In the genomic region with DNA sequence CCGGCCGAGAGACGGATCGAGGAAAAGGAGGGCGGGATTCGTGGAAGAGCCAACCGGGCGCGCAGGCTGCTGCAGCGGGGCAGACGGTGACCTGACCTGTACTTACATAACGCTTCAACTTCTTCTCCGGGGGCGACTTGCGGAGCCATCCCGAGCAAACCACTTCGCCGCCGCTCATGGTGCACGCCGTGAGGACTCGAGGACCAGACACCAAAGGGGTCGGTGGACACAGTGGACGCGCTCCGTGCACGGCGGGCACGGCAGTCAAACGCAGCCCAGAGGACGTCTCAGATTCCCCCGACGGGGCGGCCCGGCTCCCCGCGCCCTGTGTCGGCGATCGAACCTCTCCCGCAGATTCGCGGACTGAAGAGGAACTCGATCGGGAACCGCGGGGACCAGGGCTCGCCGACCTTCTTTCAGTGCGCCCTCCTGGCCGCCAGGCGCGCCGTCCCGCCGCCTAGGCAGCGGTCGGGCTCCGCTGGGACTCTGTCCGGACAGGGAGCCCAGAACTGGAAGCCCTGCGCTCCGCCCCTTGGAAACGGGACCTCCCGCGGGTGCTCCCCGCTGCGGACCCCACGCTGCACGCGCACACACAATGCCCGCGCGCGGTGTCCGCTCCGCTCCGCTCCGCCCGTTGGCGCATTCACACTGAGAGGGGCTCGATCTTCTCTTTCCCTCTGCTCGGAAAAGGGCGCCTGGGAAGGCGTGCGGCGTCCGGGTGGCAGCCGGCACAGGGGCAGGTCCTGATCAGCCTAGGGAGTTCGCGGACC, we compare ENCODE assay signal across 8 mouse cellular contexts. TPM values are rescaled to one million over a fixed set of nuclear protein-coding genes. Genes with fewer than 3 reads are reported as not detected.
DNase-seq lines count a peak whose midpoint lies in the region; ATAC-seq lines count a peak whose summit lies in the region.

No protein-coding gene starts in this region.

- peak overlapping the region; percentile 70 for H3K4me3 ChIP-seq in liver, embryonic 13.5 days (replicated peaks)

- peak overlapping the region; percentile 92 for H3K4me2 ChIP-seq in liver, embryonic 13.5 days

- DNase-seq in right cerebral cortex, adult 18-20 months = peak; percentile 26
- DNase-seq in right cerebral cortex, postnatal 36 days (ENCODE audit: low spot score in 2 of 2) = no peak
- DNase-seq in embryo, embryonic 11 days = peak; percentile 83
- DNase-seq in heart, adult 18-20 months = peak; percentile 87
- DNase-seq in kidney, adult 18-20 months = peak; percentile 81
- DNase-seq in liver, embryonic 13.5 days = no peak
- peak; percentile 80 for DNase-seq in neural tube, embryonic 10.5 days (ENCODE audit: extremely low spot score, low spot score)
- DNase-seq in thymus, postnatal 0 days (ENCODE audit: low spot score) = peak; percentile 19

- H3K9ac ChIP-seq in liver, embryonic 13.5 days = peak overlapping the region; percentile 73

- peaks cover 33% of the 10 kb centered on the region for H3K4me1 ChIP-seq in liver, embryonic 13.5 days (replicated peaks)

- H3K27ac ChIP-seq in liver, embryonic 13.5 days = peak overlapping the region; percentile 81

- WGBS in liver, embryonic 13.5 days (ENCODE audit: insufficient replicate concordance) = under 1% methylated on average over 89 of the region's 90 CpGs

- peaks cover 46% of the 10 kb centered on the region for H3K27me3 ChIP-seq in liver, embryonic 13.5 days

- ATAC-seq in liver, embryonic 13.5 days (ENCODE audit: low read depth) = peak; percentile 55

- H3K9me3 ChIP-seq in liver, embryonic 13.5 days (replicated peaks) = no peaks in the 10 kb centered on the region

- no peaks in the 10 kb centered on the region for H3K36me3 ChIP-seq in liver, embryonic 13.5 days

RNA-seq across cellular contexts. Expression of gene Gab1, which starts 0.7 kb away (rescaled TPM):
- 10 to 100 TPM; 30.2 to 35.5 TPM for total RNA-seq in heart, adult 18-20 months (2021)
- 7.7 and 10.7 TPM in 2 replicates for polyA plus RNA-seq in liver, embryonic 13.5 days (2015; fragmentation: Nextera tagmentation; extraction: Ambion mirVana)
- 4.2 and 4.3 TPM in 2 replicates for polyA plus RNA-seq in thymus, postnatal 0 days (2015; fragmentation: Nextera tagmentation; extraction: Ambion mirVana)

Comparison
In these comparisons a context has a peak if more than half of its experiments do, and no peak if none do; other contexts are left out.
1. DNase-seq: peak in right cerebral cortex, adult 18-20 months (single experiment), embryo, embryonic 11 days (single experiment), heart, adult 18-20 months (2 of 2), kidney, adult 18-20 months (single experiment), neural tube, embryonic 10.5 days (single experiment) and thymus, postnatal 0 days (single experiment); none in right cerebral cortex, postnatal 36 days (0 of 2) and liver, embryonic 13.5 days (single experiment).